In genomic region chr5:141024435-141024834, GRCm38 (mm10) we compare ENCODE assay signal across 8 mouse cellular contexts. TPM values are rescaled to one million over a fixed set of nuclear protein-coding genes. Genes with fewer than 3 reads are reported as not detected.
DNase-seq lines count a peak whose midpoint lies in the region; TF ChIP-seq lines count a peak whose summit lies in the region.

No protein-coding gene starts in this region.

- H3K9me3 ChIP-seq in MEL (replicated peaks; ENCODE audit: insufficient read depth, low read length) = no peaks in the 10 kb centered on the region
- no peaks in the 10 kb centered on the region; the same call in 1 of the 2 replicates for H3K9me3 ChIP-seq in limb, embryonic 10.5 days (replicated peaks)

- TF ChIP-seq EP300 in MEL (IDR thresholded peaks at IDR 0.05; ENCODE audit: low read depth in 1 of 2, low read length in 2 of 2) = no peak

- TF ChIP-seq CTCF in MEL (IDR thresholded peaks at IDR 0.05 in 2 of 3, conservative IDR thresholded peaks at IDR 0.05 in 1 of 3; ENCODE audit: control insufficient read depth in 1 of 3, insufficient read depth in 1 of 3, low read depth in 2 of 3, low read length in 3 of 3, poor library complexity in 1 of 3, severe bottlenecking in 1 of 3) = peak; percentile 19 to 54 (median 40); a peak in 5 of 6 replicates

- DNase-seq in heart, adult 11 months = peak; percentile 48
- DNase-seq in heart, adult 9 months (ENCODE audit: low spot score in 2 of 2) = no peak
- DNase-seq in 3T3-L1 (ENCODE audit: low read depth, low spot score) (peak; percentile 13), MEL (ENCODE audit: low read depth, low spot score) (peak; percentile 8)
- peak; percentile 65 for DNase-seq in limb, embryonic 10.5 days (ENCODE audit: low spot score)
- DNase-seq in right cerebral cortex, postnatal 10 days (ENCODE audit: low spot score in 2 of 2) = no peak
- DNase-seq in frontal cortex, postnatal 10 days (ENCODE audit: low spot score in 2 of 2) = no peak
- DNase-seq in urinary bladder, postnatal 10 days (ENCODE audit: low spot score) = no peak

- TF ChIP-seq RAD21 in MEL (IDR thresholded peaks at IDR 0.05; ENCODE audit: low read depth, low read length) = no peak

- H3K9ac ChIP-seq in MEL (ENCODE audit: control insufficient read depth, low read depth, low read length, poor library complexity, severe bottlenecking) = no peak overlapping the region

- H3K36me3 ChIP-seq in MEL (ENCODE audit: control insufficient read depth in 1 of 2, insufficient read depth in 2 of 2, low read length in 2 of 2) = no peaks in the 10 kb centered on the region
- no peaks in the 10 kb centered on the region for H3K36me3 ChIP-seq in limb, embryonic 10.5 days

- 61% methylated on average over 5 of the region's 5 CpGs for WGBS in limb, embryonic 10.5 days

- no peaks in the 10 kb centered on the region for H3K79me2 ChIP-seq in MEL (ENCODE audit: control insufficient read depth, insufficient read depth, low read length, poor library complexity)

- H3K27me3 ChIP-seq in MEL (ENCODE audit: control insufficient read depth in 1 of 2, insufficient read depth in 2 of 2, low read length in 2 of 2) = no peaks in the 10 kb centered on the region
- no peaks in the 10 kb centered on the region for H3K27me3 ChIP-seq in limb, embryonic 10.5 days (ENCODE audit: low read depth, poor library complexity, severe bottlenecking)

- H3K4me3 ChIP-seq in MEL (ENCODE audit: control insufficient read depth in 1 of 2, insufficient read depth in 1 of 2, low read depth in 2 of 2, low read length in 2 of 2) = no peak overlapping the region
- no peak overlapping the region for H3K4me3 ChIP-seq in limb, embryonic 10.5 days

- H3K4me1 ChIP-seq in MEL (ENCODE audit: control insufficient read depth in 1 of 2, insufficient read depth in 2 of 2, low read length in 2 of 2) = no peaks in the 10 kb centered on the region
- H3K4me1 ChIP-seq in limb, embryonic 10.5 days = no peaks in the 10 kb centered on the region

- no peak overlapping the region for H3K27ac ChIP-seq in MEL (ENCODE audit: control insufficient read depth, low read depth, low read length)
- H3K27ac ChIP-seq in limb, embryonic 10.5 days = no peak overlapping the region

- TF ChIP-seq POLR2A in MEL (IDR thresholded peaks at IDR 0.05; ENCODE audit: control insufficient read depth in 1 of 2, insufficient read depth in 1 of 2, low read depth in 1 of 2, low read length in 2 of 2, poor library complexity in 1 of 2) = no peak

TF ChIP-seq in MEL, 35 proteins besides CTCF, POLR2A, EP300 and RAD21:
- TF ChIP-seq SMC3 (IDR thresholded peaks at IDR 0.05; ENCODE audit: low read depth, low read length) (0 out of 2 replicates have a peak, but pooled peaks have one; percentile 17), MYB (IDR thresholded peaks at IDR 0.05; ENCODE audit: low read depth, low read length) (no peak), ZNF384 (IDR thresholded peaks at IDR 0.05; ENCODE audit: low read depth, low read length) (no peak), MAZ (IDR thresholded peaks at IDR 0.05; ENCODE audit: low read depth, low read length) (no peak), GABPA (IDR thresholded peaks at IDR 0.05; ENCODE audit: low read depth, low read length) (no peak), CHD2 (IDR thresholded peaks at IDR 0.05; ENCODE audit: low read length) (no peak), RCOR1 (IDR thresholded peaks at IDR 0.05; ENCODE audit: low read depth, low read length) (no peak)

RNA-seq across cellular contexts. Expression of gene Card11, which starts 24.1 kb away (rescaled TPM):
- not detected in 2 replicates for total RNA-seq in MEL (2012; rRNA removed)
- polyA plus RNA-seq in MEL (2012; ENCODE audit: insufficient read depth in 1 of 2, insufficient read length in 2 of 2, low read depth in 1 of 2, low replicate concordance in 2 of 2, missing spikeins in 1 of 2) = not detected
- polyA plus RNA-seq in limb, embryonic 10.5 days (2016; fragmentation: Nextera tagmentation; extraction: Ambion mirVana) = 0.49 TPM in 1 of 2 replicates, not detected in the other

Comparison
In these comparisons a context has a peak if more than half of its experiments do, and no peak if none do; other contexts are left out.
1. DNase-seq: peak in heart, adult 11 months (single experiment), 3T3-L1 (single experiment), MEL (single experiment) and limb, embryonic 10.5 days (single experiment); none in heart, adult 9 months (0 of 2), right cerebral cortex, postnatal 10 days (0 of 2), frontal cortex, postnatal 10 days (0 of 2) and urinary bladder, postnatal 10 days (single experiment).